Mouse (Mus musculus) layer of hippocampus, postnatal 36 days (tissue): ENCODE data around the gene Vps33b. TPM values are rescaled to one million over a fixed set of nuclear protein-coding genes. Genes with fewer than 3 reads are reported as not detected.
"Not testable (repeated sequence)": the region's sequence is repeated elsewhere in the genome, so short reads cannot be mapped to it uniquely, and the experiment has no call there.

Experiments
- DNase-seq, 2 experiments: peaks; one replicate each; pipeline ENCODE4 v3.0.0; 2022
- total RNA-seq, 2 experiments: library from RNA; stranded (reverse); gene quantifications; 2 replicates each; pipeline ENCODE4 v1.2.3; 2021

The Vps33b gene
- total RNA-seq, 2 experiments from 2014 or later = 21.6 to 24.3 TPM

DNA sequence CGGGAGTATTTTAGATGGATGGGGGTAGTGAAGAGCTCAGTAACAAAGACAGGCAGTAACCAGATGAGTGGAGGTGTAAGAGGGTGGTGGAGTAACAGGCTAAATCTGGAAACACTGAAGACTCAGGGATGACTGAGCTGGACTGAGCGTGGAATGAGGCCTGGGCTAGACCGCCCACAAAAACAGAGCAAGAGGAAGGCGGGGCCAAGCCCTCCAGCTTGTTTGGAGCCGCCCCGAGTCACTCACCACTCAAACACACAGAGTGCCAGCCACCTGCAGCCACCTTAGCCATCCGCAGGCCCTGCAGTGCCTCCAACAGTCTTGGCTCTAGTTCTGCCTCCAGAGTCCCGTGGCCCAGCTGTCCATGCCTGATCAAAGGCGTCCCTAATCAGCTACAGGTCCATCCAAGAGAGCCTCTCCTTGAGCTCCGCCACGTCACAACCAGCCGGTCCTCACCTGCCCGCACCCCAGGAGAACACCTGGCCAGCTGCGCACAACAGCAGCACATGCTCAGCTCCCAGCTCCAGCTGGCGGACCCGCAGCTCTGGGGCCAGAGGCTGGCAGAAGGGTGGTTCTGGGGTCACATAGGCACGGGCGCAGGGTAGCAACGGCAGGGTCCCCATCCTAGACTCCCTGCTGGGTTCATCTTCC, 50.5 kb downstream of the Vps33b start:
- DNase-seq = no peak

DNA sequence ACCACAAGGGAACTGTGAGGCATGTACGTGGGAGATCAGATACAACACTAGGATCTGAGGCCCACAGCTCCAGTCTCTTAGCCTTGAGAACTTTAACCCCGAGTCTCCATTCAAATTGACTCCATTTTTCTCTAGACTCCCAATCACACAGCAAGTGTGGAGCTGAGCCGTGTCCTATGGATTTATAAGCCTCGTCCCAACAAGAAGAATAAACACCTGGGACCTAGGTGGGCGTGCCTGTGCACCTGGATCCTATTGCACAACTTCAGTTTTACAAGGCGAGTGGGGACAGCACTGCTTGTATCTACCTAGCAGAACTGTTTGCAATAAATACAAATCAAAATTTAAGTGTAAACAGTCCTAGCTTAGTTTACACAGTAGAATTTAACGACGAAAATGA, 53.9 kb downstream of the Vps33b start:
- DNase-seq = no peak

DNA sequence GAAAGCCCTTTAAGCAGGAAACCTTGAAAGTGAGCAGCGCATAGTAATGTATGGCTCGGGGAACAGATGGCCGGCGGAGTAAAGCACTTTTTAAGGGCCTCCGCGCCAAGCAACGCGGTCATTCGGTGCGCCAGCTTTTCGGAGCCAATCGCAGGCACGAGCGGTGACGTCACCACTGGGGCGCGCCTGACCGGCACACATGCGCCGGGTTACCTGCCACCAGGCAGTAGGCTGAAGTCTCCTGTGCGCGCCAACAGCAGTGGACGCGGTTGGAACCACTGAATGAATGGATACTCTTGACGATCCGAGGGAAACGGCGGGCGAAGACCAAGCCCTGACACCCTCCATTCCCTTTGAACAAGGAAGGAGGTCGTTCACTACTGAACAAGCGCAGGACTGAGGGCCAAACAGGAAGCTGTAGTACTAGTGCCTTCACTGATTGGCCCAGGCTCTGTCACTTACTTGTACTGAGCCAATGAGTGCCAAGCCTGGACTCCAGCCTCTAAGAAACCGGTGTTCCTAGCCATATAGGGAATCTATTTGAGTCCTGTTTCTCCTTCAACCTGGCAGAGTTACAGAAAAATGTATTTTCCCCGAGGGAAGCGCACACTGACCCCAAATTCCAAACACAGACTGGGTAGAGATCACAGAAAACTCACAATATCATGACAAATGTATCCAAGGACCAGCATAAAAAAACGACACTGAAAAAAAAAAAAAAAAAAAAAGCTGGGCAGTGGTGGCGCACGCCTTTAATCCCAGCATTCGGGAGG, 54.8 kb downstream of the Vps33b start, which contains the start of gene Rccd1:
TSS of gene Rccd1 (minus strand) at position 412 of the 773 bp plus-strand sequence.
- DNase-seq = peak; percentile 92 to 96

DNA sequence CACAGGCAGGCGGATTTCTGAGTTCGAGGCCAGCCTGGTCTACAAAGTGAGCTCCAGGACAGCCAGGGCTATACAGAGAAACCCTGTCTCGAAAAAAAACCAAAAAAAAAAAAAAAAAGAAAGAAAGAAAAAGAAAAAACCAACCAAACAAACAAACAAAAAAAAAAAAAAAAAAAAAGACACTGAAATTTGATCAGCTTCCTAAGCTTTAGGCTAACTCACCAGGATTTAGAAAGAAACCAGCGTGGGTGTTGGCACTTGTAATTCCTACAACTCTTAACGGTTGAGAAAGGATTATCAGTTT, 55.3 kb downstream of the Vps33b start:
- DNase-seq = not testable (repeated sequence)

DNA sequence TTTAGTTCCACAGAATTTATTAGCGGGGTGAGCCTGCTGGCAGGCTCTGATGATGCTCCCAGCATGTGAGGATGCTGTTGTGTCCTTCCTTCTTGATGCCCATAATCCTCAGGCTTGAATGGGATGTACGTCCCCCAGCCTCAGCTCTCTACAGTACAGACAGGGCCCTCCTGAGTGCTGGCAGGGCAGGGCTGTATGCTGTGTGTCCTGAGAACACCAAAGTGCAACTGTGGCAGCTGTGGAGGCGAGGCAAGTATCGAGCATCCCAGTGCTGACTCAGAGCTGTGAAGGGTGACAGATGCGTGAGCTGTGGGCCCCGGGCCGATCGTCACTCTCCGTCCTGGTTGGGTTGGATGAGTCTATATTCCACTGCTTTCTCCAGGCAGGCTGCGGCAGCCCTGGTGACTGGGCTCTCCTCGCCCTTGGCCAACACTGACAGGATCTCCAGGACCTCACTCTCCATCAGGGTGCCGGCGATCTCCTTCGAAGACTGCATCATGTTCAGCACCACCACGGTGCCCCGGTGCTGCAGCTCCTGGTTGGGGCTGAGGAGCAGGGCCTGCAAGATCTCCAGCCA, 55.9 kb downstream of the Vps33b start:
- no peak for DNase-seq

DNA sequence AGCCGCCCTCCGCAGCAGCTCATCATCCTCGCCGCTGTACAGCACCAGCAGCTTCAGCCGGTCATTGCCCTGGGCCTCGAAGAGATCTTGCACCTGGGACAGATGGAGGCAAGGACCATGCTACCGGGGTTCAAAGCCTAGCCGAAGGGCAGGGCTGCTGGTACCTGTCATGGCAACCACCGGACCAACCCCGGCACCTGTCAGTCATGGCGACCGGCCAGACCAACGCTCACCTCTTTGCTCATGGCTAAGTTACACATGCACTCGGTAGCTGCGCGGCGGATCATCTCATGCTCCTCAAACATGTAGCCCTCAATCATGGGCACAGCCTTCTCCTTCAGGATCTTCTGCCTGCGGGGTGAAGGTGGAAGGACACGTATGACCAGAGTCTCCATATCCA, 56.6 kb downstream of the Vps33b start:
- no peak for DNase-seq

DNA sequence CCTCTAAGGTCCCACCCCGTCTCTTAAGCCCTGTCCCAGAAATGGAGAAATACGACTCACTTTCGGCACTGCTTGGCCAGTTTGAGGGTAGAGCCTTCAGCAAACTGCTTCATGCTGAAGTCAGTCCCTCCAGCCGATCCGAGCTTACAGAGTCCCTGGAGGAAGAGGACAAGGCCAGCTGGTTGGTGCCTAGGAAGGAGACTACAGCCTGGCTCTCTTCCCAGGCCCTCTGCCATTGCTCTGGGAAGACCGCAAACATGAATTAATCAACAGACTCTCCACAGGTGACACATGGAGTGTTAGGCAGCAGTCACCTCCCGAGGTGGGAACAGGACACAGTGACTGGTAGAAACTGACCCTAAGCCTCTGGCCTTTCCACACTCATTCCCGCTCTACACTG, 60.8 kb downstream of the Vps33b start:
- no peak for DNase-seq

DNA sequence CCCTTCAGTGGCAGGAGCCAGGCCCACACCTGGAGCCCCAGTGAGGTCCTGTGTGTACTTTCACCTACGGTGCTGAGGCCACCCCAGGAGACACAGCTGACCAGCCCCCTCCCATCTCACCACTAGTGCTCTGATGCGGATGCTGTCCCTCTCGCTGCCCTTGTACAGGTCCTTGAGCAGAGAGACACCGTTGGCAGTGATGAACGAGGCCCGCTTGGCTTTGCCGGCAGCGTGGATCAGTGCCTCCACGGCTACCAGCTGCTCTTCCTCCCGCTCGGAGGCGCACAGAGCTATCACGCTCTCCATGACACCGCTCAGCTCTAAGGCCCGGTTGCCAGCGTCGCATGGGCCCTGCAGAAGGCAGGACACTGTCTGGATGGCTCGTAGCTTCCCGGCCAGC, 62.0 kb downstream of the Vps33b start:
- no peak for DNase-seq

DNA sequence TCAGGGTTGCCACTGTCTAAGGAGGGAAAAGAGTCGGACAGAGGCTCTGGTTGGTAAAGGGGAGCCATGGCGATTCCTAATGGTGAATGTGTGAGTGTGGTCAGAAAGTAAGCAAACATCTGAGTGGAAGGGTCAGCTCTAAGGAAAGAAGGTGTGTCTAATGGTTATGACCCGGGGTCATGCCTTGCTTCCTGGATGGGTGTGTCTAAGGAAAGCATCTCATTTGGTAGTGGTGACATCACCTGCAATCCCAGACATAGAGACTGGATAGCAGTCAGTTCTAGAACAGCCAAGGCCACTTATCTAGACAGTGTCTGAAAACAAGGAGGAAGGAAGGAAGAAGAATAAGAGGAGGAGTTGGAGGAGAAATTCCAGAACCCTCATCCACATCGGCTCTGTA, 65.4 kb downstream of the Vps33b start:
- DNase-seq = no peak

DNA sequence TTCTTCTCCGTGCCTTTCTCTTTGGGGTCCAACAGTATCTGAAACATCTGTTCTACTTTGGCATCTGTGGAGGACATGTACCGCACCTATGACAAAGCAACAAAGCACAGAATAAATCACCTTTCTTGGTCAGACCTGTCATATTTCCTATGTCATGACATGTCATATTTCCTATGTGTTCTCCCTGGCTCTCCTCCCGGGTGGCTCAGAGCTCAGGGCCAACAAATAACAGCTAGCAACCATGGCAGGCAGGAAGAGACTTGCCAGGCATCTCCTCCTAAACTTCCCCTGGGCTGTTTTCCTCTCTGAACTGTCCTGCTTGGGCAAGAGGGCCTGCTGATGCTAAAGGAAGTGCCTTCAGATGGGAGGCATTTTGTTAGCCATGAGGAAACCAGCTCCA, 67.5 kb downstream of the Vps33b start:
- no peak for DNase-seq

DNA sequence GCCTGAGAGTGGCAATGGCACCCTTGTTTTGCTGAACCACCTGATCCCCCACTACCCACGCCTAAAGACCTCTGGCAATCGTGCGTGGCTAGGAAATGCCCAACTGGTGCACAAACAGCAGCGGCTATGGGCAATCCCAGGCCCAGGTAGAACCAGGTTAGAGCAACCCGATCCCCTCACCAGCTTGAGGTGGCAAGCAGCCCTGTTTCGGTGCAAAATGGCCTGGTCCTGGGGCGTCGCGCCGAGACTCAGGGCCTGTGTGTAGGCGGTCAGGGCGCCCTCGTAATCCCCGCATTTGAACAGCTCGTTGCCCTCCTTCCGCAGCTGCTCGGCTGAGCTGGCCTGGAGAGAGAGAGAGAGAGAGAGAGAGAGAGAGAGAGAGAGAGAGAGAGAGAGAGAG, 69.9 kb downstream of the Vps33b start:
- DNase-seq = no peak

DNA sequence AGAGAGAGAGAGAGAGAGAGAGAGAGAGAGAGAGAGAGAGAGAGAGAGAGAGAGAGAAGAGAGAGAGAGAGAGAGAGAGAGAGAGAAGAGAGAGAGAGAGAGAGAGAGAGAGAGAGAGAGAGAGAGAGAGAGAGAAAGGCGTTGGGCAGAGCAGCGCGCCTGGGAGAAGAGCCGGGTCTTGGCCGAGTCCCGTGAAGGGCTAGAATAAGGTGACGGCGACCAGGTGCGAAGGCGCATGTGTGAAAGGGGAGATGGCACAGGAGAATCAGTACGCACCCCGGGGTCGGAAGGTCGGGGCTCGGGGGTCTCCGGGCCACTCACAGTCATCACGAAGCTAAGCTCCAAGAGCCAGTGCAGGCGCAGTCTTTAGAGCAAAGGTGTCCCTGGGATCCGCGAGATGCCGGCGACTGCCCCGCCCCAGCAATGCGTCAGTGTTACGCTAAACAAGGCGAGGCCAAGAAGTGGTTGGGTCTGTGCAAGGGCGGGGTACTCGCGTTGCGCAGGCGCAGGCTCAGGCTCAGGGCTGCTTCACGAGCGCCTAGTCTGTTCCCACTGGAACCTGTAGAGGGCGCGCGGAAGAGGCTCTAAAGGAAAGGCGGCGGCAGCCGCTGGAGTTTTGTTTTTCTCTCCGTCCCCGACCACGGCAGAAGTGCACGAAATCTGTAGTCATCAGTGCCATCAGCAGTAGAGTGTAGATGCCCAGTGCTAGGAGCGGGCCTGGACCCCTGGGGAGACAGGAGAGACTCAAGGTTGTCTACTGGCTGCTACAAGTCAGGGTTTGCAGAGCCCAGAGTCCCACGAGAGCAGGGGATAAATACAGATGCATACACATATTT, 70.6 kb downstream of the Vps33b start:
- DNase-seq = peak; percentile 97

DNA sequence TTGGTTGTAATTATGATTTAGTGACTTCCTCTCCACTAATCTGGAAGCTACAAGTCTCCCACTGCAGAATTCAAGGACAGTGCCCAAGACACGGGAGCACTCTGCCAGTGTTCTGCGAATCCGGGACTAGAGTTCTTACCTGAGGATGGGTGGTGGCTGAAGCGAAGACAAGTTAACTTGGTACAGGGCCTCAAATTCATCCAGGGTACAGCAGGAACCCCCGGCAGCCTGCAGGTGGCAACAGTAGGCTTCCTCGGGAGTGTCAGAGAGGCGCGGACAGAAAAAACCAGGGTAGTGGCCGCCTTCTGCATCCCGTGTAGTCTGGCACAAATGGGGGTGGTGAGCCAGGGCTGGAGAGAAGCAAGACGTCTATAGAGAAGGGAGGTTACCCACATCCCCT, 71.3 kb downstream of the Vps33b start, which contains the start of gene Unc45a:
TSS of gene Unc45a (minus strand) at position 213 of the 400 bp plus-strand sequence.
- peak; percentile 51 to 57 for DNase-seq

Other genes with a start within 250 kb of the Vps33b start
- 10 to 100 TPM; 21.7 to 23.1 TPM for gene Zfp710, start 244.8 kb upstream of the Vps33b start, total RNA-seq
- gene Idh2, start 154.3 kb upstream of the Vps33b start, total RNA-seq = 10 to 100 TPM; 57.6 to 61.5 TPM
- gene Sema4b, start 82.8 kb upstream of the Vps33b start, total RNA-seq = 10 to 100 TPM; 21.6 to 24.1 TPM
- gene Cib1, start 36.8 kb upstream of the Vps33b start, total RNA-seq = 10 to 100 TPM; 21.0 to 25.4 TPM
- gene Gdpgp1, start 36.8 kb upstream of the Vps33b start, total RNA-seq = 1 to 10 TPM; 6.9 to 7.3 TPM
- gene Ttll13, start 23.3 kb upstream of the Vps33b start, total RNA-seq = 1 to 10 TPM; 1.7 to 2.9 TPM
- gene Ngrn, start 8.4 kb upstream of the Vps33b start, total RNA-seq = 10 to 100 TPM; 41.4 to 44.5 TPM
- gene Prc1, start 24.8 kb downstream of the Vps33b start, total RNA-seq = 1 to 10 TPM; 1.5 to 2.4 TPM
- gene Rccd1, start 54.8 kb downstream of the Vps33b start, total RNA-seq = 10 to 100 TPM; 13.2 to 16.6 TPM
- 10 to 100 TPM; 38.1 to 39.5 TPM for gene Unc45a, start 71.4 kb downstream of the Vps33b start, total RNA-seq
- gene Hddc3, start 73.5 kb downstream of the Vps33b start, total RNA-seq = 10 to 100 TPM; 42.2 to 45.1 TPM
- 100 to 1,000 TPM; 144 to 156 TPM for gene Man2a2, start 101.7 kb downstream of the Vps33b start, total RNA-seq
- 1 to 10 TPM; 5.5 to 7.8 TPM for gene Fes, start 118.3 kb downstream of the Vps33b start, total RNA-seq
- gene Furin, start 135.8 kb downstream of the Vps33b start, total RNA-seq = 10 to 100 TPM; 39.7 to 45.4 TPM